Mouse (Mus musculus) skeletal muscle tissue, adult 2 months (tissue): ENCODE data around the gene Strada.
A peak's percentile ranks its signal among the peaks of the same experiment; 100 is the strongest.

ENCODE experiments used
- DNase-seq: peaks from one replicate; pipeline ENCODE4 v3.0.0-alpha.2; 2012; ENCODE audit warnings: low read depth, low spot score

Gene Strada

DNA sequence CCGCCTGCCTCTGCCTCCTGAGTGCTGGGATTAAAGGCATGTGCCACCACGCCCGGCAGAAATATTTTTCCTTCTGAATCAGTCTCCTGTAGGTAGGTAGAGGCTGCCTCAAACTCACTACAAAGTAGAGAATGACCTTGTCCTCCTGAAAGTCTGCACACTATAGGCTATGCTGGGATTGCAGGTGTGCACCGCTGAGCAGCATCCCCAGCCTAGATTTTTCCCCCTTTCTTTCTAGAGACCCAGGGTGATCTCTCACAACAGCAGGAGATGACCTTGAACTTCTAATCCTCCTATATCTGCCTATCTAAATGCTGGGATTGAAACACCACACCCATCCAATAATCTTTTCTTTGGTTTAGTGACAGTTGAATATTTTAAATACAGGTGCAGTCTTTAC lies 14.6 kb downstream of the Strada start:
- no peak for DNase-seq

DNA sequence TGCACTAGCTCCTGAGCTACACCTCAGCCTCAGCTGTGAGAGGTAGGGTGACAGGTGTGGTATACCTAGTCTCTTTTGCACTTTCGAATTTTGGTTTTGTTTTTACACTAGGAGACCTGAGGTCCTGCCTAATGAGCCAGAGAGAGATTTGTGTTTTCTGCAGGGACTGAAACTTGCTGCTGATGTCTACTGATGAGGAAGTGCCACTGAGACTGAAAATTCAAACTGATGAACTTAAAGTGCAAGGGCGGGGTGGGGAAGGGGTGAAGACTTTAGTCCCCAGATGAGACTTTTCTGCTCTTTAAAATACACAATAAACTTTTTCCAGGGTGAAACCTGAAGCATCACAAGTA lies 21.5 kb downstream of the Strada start:
- DNase-seq = no peak

DNA sequence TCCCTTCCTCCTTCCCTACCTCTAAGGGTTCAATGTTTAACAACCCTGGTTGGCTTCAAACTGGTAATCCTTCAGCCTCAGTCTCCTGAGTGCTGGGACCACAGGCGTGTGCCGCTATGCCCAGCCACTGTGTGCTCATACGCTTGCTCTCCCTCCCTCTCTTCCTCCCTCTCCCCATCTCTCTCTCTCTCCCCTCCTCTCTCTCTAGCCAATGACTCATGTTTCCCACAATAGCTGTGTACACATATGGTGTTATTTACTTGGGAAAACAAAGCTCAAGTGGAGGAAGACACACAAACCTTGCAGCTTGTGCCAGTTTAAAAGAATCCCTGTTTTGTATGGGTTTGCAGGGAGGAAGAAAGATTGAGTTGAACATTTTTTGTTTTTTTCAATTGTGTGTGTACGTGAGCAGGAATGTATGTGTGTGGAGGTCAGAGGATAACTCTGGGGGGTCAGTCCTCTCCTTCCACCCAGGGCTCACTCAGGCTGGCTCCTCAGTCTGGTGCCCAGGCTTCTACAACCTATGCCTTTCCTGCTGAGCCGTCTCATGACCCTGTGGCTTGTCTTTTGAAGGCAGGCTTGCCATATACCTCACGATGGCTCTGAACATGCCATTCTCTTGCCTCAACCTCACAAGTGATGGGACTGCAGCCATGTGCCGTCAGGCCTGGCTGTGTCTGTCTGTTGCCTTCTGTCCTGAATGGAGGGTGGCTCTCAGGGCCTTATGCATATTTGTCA lies 22.1 kb downstream of the Strada start:
- no peak for DNase-seq

GRCm38 (mm10) chr11:106178036-106178782 lies 23.8 kb downstream of the Strada start:
- no peak for DNase-seq

GRCm38 (mm10) chr11:106176372-106176771 lies 25.6 kb downstream of the Strada start:
- no peak for DNase-seq

- peak; percentile 78 for DNase-seq
These were observed 26.9 kb downstream of the Strada start for GRCm38 (mm10) chr11:106175081-106175480.

DNA sequence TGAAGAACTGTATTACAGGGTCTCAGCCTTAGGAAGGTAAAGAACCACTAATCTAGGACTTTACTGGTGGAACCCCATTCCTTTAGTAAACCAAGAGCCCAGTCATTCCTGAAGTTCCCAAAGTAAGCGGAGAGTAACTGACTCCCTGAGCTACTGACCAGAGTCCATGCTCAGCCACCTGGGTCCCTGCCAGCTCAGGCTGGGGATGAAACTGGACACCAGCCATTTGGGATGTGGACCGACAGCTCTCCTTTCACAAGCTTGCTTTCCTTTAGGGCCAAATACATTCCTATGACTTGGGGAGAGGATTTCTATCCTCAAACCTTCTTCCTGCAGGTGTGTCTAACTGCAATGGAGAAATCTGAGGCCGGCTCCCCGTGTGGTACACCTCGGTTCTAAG lies 27.6 kb downstream of the Strada start:
- peak; percentile 59 for DNase-seq

DNA sequence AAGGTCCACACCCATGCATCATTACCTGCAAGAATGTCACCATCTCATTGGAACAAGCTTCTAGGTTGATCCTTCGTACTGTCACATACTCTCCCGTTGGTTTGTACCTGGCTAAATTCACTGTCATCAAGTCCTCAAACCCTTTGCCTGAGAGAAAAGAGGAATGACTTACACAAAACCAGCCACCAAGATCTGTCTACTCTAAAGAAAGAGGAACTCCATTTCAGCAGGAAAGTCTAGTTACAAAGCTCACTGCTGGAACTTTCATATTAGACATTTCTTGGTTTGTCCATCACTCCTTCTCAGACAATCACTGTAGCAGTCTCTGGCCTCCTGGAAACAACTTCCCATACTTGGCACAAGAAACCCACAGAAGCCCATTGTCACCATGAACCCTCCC lies 28.7 kb downstream of the Strada start:
- DNase-seq = no peak

- no peak for DNase-seq
These were observed 31.2 kb downstream of the Strada start for GRCm38 (mm10) chr11:106170807-106171206.

DNA sequence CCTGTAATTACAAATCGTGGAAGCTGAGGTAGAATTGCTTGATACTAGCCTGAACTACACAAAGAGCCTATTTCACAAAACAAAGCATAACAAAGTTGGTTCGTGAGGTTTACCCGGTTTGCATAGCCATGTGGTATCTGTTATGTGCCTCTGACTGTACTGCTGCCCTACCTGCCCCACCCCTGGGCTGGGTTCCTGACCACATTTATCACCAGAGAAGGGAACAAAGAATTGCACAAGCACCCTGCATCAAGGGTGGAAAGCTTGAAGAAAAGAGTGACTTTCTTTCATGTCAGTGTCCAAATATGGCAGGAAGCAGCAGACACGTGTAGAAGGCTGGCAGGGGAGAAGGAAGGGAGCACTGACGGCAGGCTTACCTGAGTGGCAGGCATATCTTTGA lies 34.5 kb downstream of the Strada start:
- DNase-seq = no peak

DNA sequence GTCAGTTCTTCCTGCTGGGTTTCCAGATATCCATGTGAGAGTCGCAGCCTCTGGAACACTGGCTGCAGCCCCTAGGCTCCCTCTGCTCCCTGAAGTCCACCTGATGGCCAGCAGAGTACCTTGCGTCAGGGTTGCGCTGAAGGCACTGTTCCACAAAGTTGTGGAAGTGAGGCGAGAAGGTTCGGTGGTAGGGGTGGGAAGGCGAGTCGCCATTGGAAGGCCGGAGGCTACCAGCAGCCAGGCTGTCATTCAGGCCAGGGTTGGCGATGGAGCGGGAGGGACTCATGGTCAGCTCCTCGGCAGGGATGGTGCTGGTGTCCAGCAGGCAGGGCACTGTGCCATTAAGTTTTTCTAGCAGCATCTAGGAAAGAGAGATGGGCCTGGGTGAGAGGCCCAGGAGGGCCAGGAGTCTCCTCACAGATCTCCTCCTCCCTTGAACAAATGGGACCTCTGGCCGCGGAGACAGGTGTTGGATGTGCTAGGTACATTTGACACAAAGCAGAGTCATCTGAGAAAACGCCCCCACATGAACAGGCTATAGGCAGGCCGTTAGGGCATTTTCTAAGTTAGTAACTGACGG lies 37.3 kb downstream of the Strada start:
- no peak for DNase-seq

DNA sequence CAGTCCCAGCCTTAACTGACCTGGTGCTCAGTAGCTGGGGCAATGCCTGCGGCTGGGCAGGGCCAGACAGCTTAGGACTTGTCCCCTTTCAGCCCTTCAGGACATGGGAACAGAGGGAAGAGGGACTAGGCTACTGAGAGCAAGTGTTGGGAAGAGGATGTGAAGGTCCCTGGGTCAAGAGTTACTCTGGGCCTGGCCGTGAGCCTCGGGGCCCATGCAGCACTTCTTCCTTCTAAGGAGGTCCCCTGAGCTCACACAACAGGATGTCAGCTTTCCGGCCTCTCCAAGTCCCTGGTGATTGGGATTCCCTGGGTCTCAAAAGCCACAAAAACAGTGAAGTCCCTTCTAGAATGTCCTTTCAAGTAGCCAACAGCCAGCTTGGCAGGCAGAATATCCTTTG lies 38.4 kb downstream of the Strada start:
- no peak for DNase-seq

GRCm38 (mm10) chr11:106162237-106162636 lies 39.7 kb downstream of the Strada start:
- peak; percentile 70 for DNase-seq

GRCm38 (mm10) chr11:106160841-106161721 lies 40.9 kb downstream of the Strada start, which contains the start of the genes Gm10840 and Limd2:
TSS of gene Gm10840 (plus strand) at chr11:106160850.
TSS of gene Limd2 (minus strand) at chr11:106160860.
- DNase-seq = no peak

DNA sequence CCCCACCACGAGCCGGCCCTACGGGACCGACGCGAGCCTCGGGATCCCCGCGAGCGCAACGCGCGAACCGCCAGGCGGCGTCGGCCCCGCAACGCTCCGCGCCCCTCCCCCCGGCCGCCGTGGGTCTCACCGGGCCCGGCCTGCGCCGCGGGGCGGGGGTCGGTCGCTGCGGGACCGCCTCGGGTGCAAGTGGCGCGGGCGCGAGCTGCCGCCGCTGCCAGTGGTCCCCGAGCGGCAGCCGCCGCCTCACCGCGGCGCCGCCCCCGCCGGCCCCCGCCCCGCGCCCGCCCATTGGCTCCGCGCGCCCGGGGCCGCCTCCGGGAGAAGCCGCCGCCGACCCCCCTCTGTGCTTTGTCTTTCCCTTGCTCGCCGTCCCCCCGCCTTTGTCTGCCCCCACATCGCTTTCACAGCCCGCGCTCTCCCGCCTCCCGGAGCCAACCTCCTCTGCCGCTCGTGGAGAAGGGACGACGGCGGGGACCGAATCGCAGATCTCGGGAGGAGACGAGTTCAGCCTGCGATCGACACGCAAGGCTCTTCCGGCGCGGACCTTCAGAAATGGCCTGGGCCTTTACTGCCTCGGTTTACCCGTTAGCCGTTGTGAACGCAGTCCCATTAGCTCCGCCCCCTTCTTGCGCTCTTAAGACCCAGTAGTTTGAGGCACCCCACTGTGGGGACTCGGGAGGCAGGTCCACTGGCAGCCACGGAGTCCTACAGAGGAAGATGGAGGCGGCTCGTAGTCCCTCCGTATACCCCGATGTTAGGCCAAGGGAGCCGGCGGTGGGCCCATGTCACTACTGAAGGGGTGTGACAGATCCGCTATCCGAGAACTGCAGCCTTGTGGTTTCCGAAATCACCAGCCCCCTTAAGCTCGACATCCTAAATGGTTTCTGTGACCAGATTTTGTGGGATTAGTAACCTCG lies 41.8 kb downstream of the Strada start:
- DNase-seq = no peak

DNA sequence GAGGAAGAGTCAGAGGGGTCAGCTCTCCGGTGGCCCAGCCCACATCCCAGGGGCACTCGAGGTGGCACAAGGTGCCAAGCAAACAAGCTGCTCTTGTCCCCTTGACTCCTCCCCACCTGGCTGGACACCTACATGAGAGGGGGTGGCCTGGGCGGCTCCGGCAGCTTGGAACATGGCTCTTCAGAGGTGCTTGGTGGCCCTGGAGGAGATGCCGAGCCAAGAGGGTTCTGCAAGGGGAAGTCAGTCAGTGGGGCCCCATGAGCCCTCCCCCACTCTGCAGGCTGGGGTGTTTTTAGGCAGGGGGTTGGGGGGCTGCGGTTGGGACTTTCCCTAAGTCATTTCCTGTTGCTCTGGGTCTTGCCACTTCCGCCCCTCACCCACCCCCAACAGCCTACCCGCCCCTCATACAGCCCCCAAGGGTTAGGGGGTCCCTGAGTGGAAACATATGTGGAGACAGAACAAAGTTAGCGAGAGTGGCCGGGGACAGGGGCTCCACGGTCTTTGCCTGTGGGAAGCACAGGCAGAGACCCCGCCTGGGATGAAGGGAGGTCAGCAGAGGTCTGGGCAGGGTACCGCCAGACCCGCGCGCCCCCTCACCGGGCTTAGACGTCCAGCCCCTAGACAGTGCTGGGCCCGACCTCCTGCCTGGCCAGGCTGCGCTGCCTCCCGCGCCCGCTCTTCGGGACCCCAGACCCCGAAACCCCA lies 42.6 kb downstream of the Strada start:
- DNase-seq = no peak

GRCm38 (mm10) chr11:106158930-106159215 lies 43.1 kb downstream of the Strada start:
- DNase-seq = no peak

DNA sequence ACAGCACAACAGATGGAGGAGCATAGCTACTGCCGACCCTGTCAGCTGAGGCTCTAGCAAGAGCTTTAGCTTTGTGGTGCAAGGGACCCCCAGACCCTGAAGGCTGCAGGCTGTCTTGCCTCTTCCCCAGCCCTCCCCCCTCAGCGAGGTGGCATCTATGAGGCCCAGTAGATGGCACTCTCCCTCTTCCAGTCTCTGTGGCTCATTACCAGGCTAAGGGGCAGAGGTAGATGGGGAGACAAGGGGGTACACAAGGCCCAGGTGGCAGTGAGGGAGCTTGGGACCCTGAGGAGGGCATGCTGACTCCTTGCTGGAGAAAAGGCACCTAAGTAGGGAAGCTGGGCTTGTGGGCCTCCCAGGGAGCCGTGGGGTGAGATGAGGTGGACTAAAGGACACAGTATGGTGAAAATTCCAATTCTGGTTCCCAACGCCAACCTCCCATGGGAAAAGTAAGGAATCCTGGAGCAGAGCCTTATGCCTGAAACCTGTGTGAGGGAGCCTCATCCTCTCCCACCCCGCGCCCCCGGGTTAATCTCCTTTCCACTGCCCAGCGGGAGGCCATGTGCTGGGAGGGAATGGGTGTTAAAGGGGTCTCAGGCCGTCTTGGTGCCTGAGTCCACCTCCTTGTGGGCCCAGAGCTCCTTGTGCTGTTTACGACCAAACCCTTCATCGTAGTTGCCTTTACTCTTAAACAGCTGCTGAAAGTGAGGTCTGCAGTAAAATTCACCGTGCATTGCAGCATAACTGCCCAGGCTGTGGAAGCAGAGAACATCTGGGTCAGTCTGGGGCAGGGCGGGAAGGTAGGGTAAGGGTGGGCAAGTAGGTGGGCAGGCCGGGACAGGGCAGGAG lies 43.7 kb downstream of the Strada start:
- no peak for DNase-seq

DNA sequence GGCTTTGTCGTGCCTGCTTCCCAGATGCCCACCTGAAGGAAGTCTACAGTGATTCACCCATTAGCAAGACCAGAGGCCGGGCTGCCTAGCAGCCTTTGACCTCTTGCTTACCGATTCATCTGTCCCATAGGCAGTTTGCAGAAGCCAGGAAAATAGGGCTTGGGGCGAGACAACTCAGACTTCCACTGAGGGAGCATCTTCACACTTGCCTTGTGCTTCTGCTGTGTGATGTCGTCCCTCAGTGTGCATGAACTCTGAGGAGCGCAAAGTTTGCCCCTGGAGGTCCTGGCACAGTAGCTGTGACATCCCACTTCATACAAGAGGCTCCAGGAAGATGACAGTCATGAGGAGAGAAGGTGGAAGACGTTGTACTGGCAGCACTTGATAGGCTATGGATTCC lies 44.8 kb downstream of the Strada start:
- DNase-seq = no peak
